Mouse (Mus musculus) small intestine, adult 2 months (tissue): ENCODE measurements around the gene Tsr1.

Source experiments
- CTCF ChIP-seq: fragments of 200-500 bp; IDR thresholded peaks from 2 replicates; pipeline ENCODE4 v1.5.1; 2012; ENCODE audit warnings: low read depth, mild to moderate bottlenecking, control low read depth, inconsistent platforms, low read length, moderate library complexity, mixed read lengths; ENCODE audit not compliant: insufficient replicate concordance, insufficient read length; ENCODE audit errors: extremely low read depth
- POLR2A ChIP-seq: fragments of 200-500 bp; IDR thresholded peaks from 2 replicates; pipeline ENCODE4 v1.6.1; 2012; ENCODE audit warnings: low read depth, mild to moderate bottlenecking, control low read depth, inconsistent platforms, low read length, moderate library complexity

DNA sequence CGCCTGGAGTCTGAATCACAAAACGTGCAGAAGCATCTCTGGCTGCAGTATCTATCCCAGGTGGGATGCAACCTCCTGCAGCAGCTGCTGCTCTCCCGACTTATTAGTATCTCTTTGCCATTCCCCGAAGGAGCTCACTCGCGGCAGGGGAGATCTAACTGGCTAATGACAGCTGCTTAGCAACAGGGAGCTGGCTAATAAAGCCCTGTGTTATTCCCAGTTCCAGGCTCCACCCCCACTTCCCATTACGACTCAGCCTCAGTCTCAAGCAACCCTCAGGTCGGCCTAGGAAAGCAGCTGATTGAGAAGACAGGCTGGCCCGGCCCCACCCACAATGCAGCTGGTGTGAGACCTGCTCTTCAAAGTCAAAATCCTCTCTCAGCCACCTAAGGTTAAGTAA lies 21.1 kb upstream of the Tsr1 start:
- TF ChIP-seq CTCF = no peak
- TF ChIP-seq POLR2A = no peak
